Mouse (Mus musculus): ENCODE measurements around the gene Pear1. TPM values are rescaled to one million over a fixed set of nuclear protein-coding genes. Genes with fewer than 3 reads are reported as not detected.

Gene Pear1
- polyA plus RNA-seq, 1 experiment: 22.4 TPM

DNA sequence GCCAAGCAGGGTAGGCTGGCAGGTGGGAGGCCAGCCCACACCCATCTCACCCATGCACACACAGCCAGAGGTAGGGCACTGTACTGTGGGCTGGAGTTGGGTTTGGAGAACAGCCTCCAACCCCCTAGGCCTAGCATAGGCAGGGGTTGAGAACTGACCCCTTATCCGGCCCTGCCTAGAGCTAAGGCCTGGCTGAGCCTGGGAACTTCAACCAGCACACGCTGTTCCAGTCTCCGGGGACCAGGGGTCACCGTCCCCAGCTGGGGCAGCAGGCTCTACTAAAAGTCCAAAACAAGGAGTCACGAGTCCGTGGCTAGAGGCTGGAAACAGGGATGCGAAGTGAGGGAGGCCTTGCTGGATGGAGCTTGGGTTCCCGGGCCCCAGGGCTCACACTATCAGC lies 56.3 kb downstream of the Pear1 start:
- H3K4me3 ChIP-seq (replicated peaks; ENCODE audit: control insufficient read depth, low read depth, low read length): peak overlapping the region; percentile 7
- 26% methylated on average over 8 of the region's 8 CpGs for WGBS
- peak overlapping the region; percentile 49 for H3K27ac ChIP-seq (ENCODE audit: control insufficient read depth, insufficient read depth, low read depth, low read length, poor library complexity)
- peaks cover 4% of the 10 kb centered on the region for H3K4me1 ChIP-seq (ENCODE audit: control insufficient read depth, insufficient read depth, low read length)
- no peak for TF ChIP-seq POLR2A (IDR thresholded peaks at IDR 0.05; ENCODE audit: borderline replicate concordance, control insufficient read depth, low read depth, low read length)
- TF ChIP-seq CTCF (IDR thresholded peaks at IDR 0.05; ENCODE audit: control insufficient read depth, insufficient read depth, low read length): no peak

DNA sequence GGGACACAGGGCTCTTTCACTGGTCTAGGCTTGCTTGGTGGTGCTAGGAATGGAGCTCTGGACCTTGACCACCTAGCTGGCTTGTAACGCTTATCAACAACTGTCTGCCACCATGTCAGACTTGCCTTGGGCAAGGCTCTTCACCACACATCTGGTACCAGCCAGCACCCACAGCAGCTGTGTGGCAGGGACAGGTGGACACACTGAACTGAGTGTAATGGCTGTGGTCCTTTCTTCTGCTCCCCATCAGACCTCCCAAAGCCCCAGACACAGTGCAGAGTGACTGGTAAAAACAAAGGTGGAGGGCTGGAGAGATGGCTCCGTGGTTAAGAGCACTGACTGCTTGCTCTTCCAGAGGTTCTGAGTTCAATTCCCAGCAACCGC lies 57.8 kb downstream of the Pear1 start:
- TF ChIP-seq CTCF (IDR thresholded peaks at IDR 0.05; ENCODE audit: control insufficient read depth, insufficient read depth, low read length) (no peak), POLR2A (IDR thresholded peaks at IDR 0.05; ENCODE audit: borderline replicate concordance, control insufficient read depth, low read depth, low read length) (no peak)
- no peak overlapping the region for H3K4me3 ChIP-seq (replicated peaks; ENCODE audit: control insufficient read depth, low read depth, low read length)
- H3K4me1 ChIP-seq (ENCODE audit: control insufficient read depth, insufficient read depth, low read length): peaks cover 4% of the 10 kb centered on the region
- peak overlapping the region; percentile 19; the same call in 1 of the 2 replicates for H3K27ac ChIP-seq (ENCODE audit: control insufficient read depth, insufficient read depth, low read depth, low read length, poor library complexity)
- WGBS: 63% methylated on average over 3 of the region's 3 CpGs

DNA sequence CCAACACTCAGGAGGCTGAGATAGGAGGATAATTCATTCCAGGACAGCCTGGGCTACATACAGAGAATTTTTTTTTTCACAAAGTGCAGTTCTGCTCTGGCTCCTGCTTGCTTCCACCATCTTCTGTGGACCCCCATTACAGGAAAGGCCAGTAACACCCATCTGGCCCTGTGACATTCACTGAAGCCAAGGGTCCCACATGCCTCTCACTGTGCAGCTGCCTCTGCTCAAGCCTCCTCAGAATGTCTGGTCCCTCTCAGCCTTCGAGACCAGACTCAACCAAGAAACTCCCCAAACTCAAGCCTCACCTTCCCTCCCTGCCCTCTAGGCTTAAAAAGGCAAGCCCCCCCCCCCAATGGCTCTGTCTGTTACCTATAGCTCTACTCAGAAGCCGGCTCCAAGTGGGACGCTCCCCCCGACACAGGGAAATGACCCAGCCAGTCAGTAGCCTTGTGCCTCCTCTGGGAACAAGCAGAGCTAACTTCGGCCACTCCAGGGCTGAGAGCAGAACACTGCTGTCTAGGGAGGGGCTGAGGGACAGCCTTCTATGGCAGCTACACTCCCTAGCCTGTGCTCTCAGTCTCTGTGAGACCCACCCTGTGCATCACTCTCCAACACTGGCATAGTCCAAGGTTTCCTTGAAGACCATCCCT lies 58.3 kb downstream of the Pear1 start:
- H3K4me1 ChIP-seq (ENCODE audit: control insufficient read depth, insufficient read depth, low read length): peaks cover 4% of the 10 kb centered on the region
- WGBS: 64% methylated on average over 5 of the region's 5 CpGs
- TF ChIP-seq POLR2A (IDR thresholded peaks at IDR 0.05; ENCODE audit: borderline replicate concordance, control insufficient read depth, low read depth, low read length): no peak
- H3K4me3 ChIP-seq (replicated peaks; ENCODE audit: control insufficient read depth, low read depth, low read length): no peak overlapping the region
- peak overlapping the region; percentile 19; the same call in 1 of the 2 replicates for H3K27ac ChIP-seq (ENCODE audit: control insufficient read depth, insufficient read depth, low read depth, low read length, poor library complexity)

DNA sequence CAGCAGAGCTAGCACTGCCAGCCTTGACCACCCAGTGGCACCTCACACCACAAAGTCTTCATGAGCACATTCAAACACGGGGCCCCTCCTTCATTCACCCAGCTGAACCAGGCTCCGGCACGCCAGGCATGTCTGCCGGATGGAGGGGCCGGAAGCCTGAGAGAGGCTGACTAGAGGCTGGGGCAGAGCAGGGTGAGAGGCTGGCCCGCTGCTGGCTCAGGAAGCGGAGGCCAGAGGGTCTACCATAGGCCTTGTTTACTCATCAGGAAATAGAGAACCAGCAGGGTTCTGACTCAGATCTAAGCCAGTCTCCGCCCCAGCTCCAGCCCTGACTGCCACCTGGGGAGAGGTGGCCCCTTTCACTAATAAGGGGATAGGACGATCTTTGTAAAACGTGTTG lies 59.0 kb downstream of the Pear1 start:
- Histone ChIP-seq H3K27ac (ENCODE audit: control insufficient read depth, insufficient read depth, low read depth, low read length, poor library complexity) (peak overlapping the region; percentile 2; the same call in 1 of the 2 replicates), H3K4me1 (ENCODE audit: control insufficient read depth, insufficient read depth, low read length) (peaks cover 4% of the 10 kb centered on the region), H3K4me3 (replicated peaks; ENCODE audit: control insufficient read depth, low read depth, low read length) (no peak overlapping the region)
- no peak for TF ChIP-seq CTCF (IDR thresholded peaks at IDR 0.05; ENCODE audit: control insufficient read depth, insufficient read depth, low read length)
- TF ChIP-seq POLR2A (IDR thresholded peaks at IDR 0.05; ENCODE audit: borderline replicate concordance, control insufficient read depth, low read depth, low read length): no peak
- WGBS: 3% methylated on average over 10 of the region's 10 CpGs

DNA sequence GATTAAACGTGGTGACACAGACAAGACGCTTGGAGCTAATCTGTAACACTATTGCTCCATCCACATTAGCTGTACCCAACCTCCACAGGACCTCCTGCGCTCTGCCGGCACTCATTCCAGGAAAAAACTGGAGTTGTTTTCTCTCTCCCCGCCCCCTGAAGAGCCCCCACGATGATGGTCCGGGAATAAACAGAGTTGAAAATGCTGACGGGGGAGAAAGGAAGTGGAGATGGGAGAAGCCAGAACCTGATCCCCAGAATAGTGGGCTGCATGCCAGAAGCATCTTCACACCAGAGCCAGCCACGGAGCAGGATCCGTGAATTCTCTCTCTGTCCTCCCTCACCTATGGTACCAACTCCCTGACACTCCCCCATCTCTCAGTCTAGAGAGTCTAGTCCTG lies 59.6 kb downstream of the Pear1 start:
- no peak overlapping the region for H3K27ac ChIP-seq (ENCODE audit: control insufficient read depth, insufficient read depth, low read depth, low read length, poor library complexity)

DNA sequence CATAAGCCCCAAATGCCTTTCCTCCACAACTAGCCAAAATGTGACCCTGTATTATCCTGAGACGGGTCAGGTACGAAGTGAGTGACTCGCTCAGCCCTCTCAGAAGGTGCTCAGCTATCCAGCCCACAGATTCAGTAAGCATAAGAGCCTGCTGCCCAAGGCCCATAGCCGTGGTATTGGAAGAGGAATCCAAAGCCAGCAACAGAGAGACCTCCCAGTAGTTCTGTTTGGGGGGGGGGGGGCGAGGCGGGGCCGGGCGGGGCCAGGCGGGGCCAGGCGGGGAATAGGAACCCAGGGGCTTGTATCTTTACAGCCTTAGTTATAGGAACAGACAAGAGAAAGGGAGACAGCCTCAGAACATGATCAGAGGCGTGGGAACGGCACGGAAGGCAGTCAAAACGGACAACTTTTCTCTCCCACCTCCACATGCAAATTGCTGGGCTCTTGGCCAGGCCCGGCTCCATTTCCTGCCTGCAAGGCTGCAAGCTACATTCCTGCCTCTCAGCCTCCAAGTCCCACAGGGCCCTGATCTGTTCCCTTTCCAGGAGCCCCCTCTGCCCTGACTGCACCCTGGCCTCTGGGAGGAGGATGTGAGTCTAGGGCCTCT lies 60.3 kb downstream of the Pear1 start:
- no peak for TF ChIP-seq POLR2A (IDR thresholded peaks at IDR 0.05; ENCODE audit: borderline replicate concordance, control insufficient read depth, low read depth, low read length)
- no peak for TF ChIP-seq CTCF (IDR thresholded peaks at IDR 0.05; ENCODE audit: control insufficient read depth, insufficient read depth, low read length)
- peaks cover 4% of the 10 kb centered on the region for H3K4me1 ChIP-seq (ENCODE audit: control insufficient read depth, insufficient read depth, low read length)
- no peak overlapping the region for H3K4me3 ChIP-seq (replicated peaks; ENCODE audit: control insufficient read depth, low read depth, low read length)
- no peak overlapping the region for H3K27ac ChIP-seq (ENCODE audit: control insufficient read depth, insufficient read depth, low read depth, low read length, poor library complexity)
- 13% methylated on average over 15 of the region's 15 CpGs for WGBS

More for the DNA sequence above, 59.6 kb downstream of the Pear1 start:
- 9% methylated on average over 10 of the region's 10 CpGs for WGBS
- TF ChIP-seq CTCF (IDR thresholded peaks at IDR 0.05; ENCODE audit: control insufficient read depth, insufficient read depth, low read length): no peak
- no peak for TF ChIP-seq POLR2A (IDR thresholded peaks at IDR 0.05; ENCODE audit: borderline replicate concordance, control insufficient read depth, low read depth, low read length)
- Histone ChIP-seq H3K4me3 (replicated peaks; ENCODE audit: control insufficient read depth, low read depth, low read length) (no peak overlapping the region), H3K4me1 (ENCODE audit: control insufficient read depth, insufficient read depth, low read length) (peaks cover 4% of the 10 kb centered on the region)

DNA sequence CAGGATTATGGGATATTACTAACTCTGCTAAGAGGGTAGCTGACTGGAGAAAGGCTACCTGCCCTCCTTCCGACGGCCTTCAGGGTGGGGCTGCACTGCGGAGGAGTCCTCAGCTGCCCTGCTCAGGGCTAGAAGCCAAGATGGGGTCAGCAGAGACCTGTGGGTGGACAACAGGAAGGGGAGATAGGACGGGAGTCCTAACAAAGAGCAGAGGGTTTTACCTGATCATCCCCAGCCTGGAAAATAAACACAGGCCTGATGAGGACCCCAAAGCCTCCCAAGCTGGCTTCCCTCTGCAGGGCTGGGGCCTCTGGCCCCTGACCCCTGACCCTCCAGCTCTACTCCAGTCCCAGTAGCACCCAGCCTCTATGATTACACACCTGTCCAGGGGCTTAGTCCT lies 60.9 kb downstream of the Pear1 start:
- TF ChIP-seq POLR2A (IDR thresholded peaks at IDR 0.05; ENCODE audit: borderline replicate concordance, control insufficient read depth, low read depth, low read length) (no peak), CTCF (IDR thresholded peaks at IDR 0.05; ENCODE audit: control insufficient read depth, insufficient read depth, low read length) (no peak)
- Histone ChIP-seq H3K27ac (ENCODE audit: control insufficient read depth, insufficient read depth, low read depth, low read length, poor library complexity) (no peak overlapping the region), H3K4me3 (replicated peaks; ENCODE audit: control insufficient read depth, low read depth, low read length) (no peak overlapping the region), H3K4me1 (ENCODE audit: control insufficient read depth, insufficient read depth, low read length) (peaks cover 4% of the 10 kb centered on the region)
- WGBS: 58% methylated on average over 4 of the region's 4 CpGs

DNA sequence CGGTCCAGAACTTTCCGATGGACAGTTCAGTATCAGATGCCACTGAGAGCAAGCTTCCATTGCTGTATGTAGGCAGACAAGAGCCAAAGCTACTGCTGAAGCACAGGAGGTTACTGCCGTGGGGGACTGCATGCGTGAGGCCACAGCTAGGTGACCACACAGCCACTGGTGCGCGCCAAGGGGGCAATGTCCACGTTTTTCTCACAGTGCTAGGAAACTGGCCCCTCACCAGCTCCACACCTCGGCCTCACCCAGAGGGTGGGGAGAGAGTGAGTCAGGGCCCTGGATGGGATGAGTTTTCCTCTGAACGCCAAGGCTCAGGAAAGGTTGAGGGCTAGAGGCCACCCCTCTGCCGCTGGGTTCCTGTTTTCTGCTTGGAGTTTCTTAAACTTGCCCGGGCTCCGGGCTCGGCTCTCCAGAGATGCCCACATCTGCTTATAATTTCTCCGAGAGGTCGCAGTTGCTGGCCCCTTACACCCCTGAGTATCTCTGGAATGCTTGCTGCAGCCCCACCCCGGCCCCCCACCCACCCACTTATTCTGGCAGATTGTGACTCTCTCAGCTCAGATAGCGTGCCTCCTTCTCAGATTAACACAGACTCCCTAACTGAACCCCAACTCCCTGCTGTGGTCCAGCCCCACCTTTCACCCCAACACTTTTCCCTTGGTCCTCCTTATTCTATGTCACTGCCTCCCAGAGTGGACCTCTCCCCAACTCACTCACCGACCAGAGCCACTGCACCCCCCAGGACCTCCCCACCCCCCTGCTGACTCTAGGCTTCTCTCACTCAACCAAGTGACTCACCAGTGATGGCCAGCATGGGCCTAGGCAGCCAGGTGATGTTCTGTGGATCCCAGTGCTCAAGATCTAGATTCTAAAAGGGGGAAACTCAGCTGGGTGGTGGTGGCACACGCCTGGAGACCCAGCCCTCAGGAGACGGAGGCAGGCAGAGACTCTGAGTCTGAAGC lies 62.4 kb downstream of the Pear1 start:
- Histone ChIP-seq H3K4me1 (ENCODE audit: control insufficient read depth, insufficient read depth, low read length) (peaks cover 3% of the 10 kb centered on the region), H3K27ac (ENCODE audit: control insufficient read depth, insufficient read depth, low read depth, low read length, poor library complexity) (no peak overlapping the region), H3K4me3 (replicated peaks; ENCODE audit: control insufficient read depth, low read depth, low read length) (no peak overlapping the region)
- TF ChIP-seq CTCF (IDR thresholded peaks at IDR 0.05; ENCODE audit: control insufficient read depth, insufficient read depth, low read length) (no peak), POLR2A (IDR thresholded peaks at IDR 0.05; ENCODE audit: borderline replicate concordance, control insufficient read depth, low read depth, low read length) (no peak)
- WGBS: 46% methylated on average over 20 of the region's 20 CpGs
